Mouse (Mus musculus) bone marrow macrophage, adult 2 months (primary cell): ENCODE results near the gene Matn1.

Experiments used
- CTCF ChIP-seq: IDR thresholded peaks from 2 replicates; pipeline ENCODE4 v1.5.1; 2012; ENCODE audit warnings: low read depth, mild to moderate bottlenecking, low read length, moderate library complexity
- POLR2A ChIP-seq: IDR thresholded peaks from 2 replicates; pipeline ENCODE4 v1.6.1; 2012; ENCODE audit warnings: mild to moderate bottlenecking, low read depth, low read length, borderline replicate concordance

DNA sequence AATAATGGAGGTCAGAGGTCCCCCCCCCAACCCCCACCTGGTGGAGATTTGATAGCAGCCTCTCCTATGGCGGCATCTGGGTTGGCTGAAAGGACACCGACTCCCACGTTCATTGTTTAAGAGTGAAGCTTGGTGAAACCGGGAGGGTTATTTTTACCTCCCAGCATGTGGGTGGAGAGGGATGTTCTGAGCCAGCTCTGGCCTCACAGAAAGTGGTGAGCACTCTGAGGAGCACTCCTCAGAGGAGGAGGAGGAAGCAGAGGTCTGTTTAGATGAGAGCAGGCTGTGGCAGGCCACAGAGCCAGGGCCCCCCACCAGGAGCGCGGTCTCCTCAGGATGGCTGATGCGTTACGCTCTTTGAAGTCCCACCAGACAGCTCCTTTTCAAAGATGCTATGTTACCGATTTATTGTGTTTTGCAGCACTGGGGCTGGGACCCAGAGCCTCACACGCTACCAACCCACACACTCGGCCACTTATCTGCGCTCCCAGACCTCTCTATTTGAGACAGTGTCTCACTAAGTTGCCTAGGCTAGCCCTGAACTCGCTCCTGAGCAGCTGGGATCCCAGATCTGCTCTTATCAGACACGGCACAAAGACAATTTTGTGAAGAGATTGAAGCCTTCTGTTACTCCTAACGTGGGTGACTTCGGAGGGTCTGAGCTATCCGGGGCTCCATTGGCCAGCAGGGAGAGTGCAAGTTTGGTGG, 34.9 kb upstream of the Matn1 start:
- TF ChIP-seq CTCF (no peak), POLR2A (no peak)
